Mouse (Mus musculus): ENCODE results near the gene Fam43a.

GRCm38 (mm10) chr16:30559312-30559992 lies 40.1 kb upstream of the Fam43a start:
- TF ChIP-seq MAX (IDR thresholded peaks at IDR 0.05) (no peak), CTCF (IDR thresholded peaks at IDR 0.05; ENCODE audit: control insufficient read depth, insufficient read depth, insufficient read length) (no peak)
